Mouse (Mus musculus) cerebellum, adult 9-10 months (tissue): Measurements from ENCODE around the gene Atp8b2.

ENCODE experiments used
- DNase-seq: peaks from one replicate; pipeline ENCODE4 v3.0.0; 2022

The Atp8b2 gene

DNA sequence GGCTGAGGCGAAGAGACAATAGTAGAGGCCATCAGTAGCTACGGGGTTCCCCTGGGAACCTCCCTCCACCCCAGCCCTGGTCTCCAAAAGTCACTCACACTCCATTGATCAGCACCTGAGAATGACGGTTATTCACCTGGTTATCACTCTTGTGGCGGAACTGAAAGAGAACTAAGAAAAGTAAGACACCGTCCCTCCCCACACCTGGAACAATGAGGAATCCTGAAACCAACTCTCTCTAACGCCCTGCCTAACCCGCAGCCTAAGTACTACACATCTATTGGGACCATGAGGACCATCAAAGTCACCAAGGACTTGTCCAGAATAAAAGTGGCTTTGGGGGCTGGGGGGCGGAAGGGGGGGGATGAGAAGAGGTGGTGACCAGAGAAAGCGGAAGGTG, 5.4 kb downstream of the Atp8b2 start:
- DNase-seq, result no peak

GRCm38 (mm10) chr3:89956177-89956971, 6.9 kb downstream of the Atp8b2 start:
- DNase-seq, result no peak

GRCm38 (mm10) chr3:89953420-89953819, 9.9 kb downstream of the Atp8b2 start:
- peak; percentile 80 for DNase-seq

DNA sequence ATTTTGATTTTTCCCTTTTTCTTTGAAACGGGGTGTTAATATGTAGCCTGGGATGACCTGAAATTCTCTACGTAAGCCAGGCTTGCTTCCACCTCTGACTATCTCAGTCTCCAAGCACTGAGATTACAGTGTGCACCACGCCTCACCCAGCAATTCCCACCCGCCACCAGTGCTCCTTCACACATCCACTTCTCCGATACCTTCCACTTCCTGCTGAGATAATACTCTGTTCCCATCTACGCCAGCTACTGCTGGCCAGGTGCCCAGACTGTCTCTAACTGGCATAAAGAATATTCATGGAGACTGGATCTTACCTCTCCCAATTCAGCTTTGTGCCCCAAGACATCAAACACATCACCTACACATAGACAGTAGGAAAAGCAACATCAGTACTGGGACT, 14.7 kb downstream of the Atp8b2 start:
- peak; percentile 62 for DNase-seq

- DNase-seq, result no peak
These were observed 15.3 kb downstream of the Atp8b2 start for GRCm38 (mm10) chr3:89948021-89948420.

GRCm38 (mm10) chr3:89945026-89945425, 18.3 kb downstream of the Atp8b2 start:
- no peak for DNase-seq

- no peak for DNase-seq
These were observed 20.4 kb downstream of the Atp8b2 start for GRCm38 (mm10) chr3:89942894-89943293.

- no peak for DNase-seq
These were observed 26.8 kb downstream of the Atp8b2 start for GRCm38 (mm10) chr3:89936495-89936894.

- no peak for DNase-seq
These were observed 30.4 kb downstream of the Atp8b2 start for GRCm38 (mm10) chr3:89932925-89933324.

DNA sequence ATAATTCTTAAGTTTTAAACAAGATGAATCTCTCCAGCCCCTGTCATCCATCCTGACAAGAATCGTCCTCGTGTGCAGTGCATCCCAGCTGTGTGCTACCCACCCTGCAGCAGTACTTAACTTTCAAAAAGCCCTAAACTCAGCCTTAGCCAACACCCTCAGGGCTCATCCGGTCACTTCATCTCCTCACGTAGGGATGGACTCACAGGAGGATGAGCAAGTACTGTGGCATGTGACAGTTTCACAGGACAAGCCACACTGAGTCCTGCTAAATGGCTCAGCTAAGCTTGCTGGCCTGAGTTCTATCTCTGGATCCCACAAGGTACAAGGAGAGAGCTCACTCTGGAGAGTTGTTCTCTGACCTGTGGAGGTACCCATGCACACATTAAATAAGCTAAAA, 34.4 kb downstream of the Atp8b2 start:
- DNase-seq, result no peak

DNA sequence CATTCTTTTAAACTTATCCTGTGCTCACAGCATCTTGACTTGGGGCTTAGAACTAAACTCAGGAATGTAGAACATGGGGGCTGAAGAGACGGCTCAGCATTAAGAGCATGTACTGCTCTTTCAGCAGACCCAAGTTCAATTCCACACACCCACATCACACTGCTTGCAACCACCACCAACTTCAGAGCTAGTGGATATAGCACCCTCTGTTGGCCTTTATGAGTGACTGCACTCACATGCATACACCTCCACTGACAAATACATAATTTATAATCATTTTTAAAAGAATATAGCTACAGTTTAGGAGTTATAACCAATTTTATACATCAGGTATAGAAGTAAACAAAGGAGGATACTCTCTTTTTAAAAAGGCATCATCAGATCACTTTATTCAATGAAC, 36.9 kb downstream of the Atp8b2 start:
- DNase-seq, result no peak

DNA sequence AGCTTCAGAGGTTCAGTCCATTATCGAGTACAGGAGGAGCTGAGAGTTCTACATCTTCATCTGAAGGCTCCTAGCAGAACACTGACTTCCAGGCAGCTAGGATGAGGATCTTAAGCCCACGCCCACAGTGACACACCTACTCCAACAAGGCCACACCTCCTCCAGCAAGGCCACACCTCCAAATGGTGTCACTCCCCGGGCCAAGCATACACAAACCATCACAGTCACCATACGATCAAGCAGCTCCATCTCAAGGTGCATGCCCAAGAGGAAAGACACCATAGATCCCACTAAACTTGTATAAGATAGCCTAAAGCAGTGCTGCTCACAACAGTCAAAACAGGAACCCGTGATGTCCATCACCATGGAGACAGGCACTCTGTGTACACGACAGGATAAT, 42.6 kb downstream of the Atp8b2 start:
- DNase-seq, result no peak

DNA sequence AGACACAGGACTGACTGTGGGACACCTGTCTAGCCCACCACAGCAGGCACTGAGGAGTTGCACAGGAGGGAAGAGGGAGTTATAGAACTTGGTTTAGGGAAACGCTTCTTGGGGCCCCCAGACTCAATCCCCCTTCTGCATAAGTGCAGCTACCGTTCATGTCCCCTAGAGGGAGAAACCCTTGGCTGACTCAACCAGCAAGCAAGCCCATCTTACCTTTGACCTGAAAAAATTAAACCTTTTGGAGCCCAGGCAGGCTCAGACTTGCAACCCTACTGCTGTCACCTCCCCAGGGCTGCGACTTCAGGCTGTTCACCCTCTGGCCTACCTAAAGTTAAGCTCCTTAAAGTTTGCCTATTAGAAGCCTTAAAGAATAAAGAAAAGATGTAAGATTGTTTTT, 45.9 kb downstream of the Atp8b2 start:
- DNase-seq, result no peak

DNA sequence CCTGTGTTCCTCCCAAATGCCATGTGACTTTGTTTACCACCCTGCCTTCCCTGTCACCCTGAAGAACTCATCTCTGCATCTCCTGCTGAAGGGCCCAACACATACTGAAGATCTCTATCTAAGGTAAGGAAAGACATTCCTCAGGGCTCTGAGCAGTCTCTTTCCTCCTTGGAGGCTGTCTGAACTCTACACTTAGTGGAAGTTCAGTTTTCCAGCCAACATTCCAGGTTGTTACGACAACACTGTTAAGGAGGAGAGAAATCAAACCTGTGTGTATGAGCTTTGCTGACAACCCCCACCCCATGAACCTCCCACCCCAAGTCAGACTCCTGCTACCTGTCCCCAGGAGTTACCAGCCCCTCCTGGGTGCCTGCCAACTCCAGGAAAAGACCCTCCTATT, 46.7 kb downstream of the Atp8b2 start:
- no peak for DNase-seq

DNA sequence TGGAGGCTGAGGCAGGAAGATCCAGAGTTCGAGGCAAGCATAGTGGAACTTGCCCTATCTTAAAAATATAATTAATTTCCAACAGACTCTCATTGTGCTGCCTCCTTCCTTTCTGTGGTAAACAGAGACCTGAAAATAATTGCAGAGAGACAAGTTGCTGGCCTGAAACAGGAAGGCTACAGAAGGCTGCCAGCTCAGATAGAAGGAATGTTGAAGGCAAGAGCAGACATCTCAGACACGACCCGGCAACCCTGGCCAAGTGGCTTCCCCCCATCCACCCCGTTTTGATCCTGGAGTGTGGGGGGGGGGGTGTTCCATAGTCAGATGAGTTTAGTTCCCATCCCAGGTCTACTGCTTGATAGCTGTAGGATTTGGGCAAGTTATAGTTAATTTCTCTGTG, 48.6 kb downstream of the Atp8b2 start:
- no peak for DNase-seq

DNA sequence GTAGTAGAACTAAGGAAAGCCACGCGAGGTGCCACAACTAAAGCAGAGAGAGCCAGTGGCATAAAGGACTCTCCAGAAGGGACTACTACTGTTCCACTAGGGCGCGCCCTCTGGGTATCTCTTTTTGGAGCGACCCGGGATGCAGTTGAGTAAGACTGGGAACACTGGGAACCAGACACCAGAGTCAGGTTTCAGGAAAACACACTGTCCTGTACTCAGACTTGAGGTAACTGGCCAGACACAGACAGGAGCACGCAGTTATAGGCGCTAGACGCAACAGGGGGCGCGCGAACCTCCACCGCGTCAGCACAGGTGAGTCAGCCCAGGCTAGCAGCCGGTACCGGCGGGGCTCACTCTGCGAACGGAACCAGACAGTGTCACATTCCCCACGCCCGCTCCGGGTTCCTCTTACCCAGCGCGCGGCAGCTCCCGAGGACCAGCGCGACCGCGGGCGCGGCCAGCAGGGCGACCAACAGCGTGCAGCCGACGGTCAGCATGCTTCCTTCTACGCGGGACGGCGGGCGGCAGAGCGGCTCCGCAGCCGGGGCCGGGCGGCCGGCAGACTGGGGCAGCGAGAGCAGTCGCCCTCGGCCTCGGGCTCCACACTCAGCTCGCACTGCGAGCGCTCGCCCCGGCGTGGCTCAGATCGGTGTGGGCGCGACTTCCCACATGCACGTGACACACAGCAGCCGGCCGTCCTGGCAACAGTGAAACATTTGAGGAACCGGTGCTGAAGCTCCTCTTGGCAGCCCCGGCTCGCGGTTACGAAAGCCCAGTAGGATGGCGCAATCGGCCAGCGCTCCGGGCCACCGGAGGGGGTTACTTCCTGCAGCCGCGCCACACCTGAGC, 50.5 kb downstream of the Atp8b2 start, which contains the start of gene Il6ra:
Il6ra (minus strand) TSS at position 654 of the 849 bp plus-strand sequence.
- peak; percentile 49 for DNase-seq

- DNase-seq, result peak; percentile 4
These were observed 51.2 kb downstream of the Atp8b2 start for GRCm38 (mm10) chr3:89912108-89912542.

DNA sequence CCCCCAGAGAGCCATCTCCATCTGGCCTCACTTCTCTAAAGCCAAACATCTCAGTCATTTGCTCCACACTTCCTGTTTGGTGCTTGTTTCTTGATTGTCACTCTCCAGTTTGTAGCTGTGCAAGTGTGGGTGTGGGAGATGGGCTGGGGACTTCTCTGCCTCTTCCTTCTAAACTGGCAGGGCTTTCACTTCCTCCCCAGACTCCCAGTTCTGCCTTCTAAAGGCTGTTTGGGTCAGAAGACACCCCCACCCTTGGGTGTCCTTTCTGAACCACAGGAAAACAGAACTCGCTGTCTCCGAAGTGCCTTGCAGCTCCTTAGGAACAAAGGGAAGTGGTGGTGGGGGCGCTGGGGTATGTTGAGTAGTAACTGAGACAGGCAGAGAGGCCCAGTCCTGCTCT, 52.1 kb downstream of the Atp8b2 start:
- DNase-seq, result no peak

- DNase-seq, result no peak
These were observed 53.4 kb downstream of the Atp8b2 start for GRCm38 (mm10) chr3:89909703-89910542.

GRCm38 (mm10) chr3:89908836-89909235, 54.5 kb downstream of the Atp8b2 start:
- DNase-seq, result no peak

DNA sequence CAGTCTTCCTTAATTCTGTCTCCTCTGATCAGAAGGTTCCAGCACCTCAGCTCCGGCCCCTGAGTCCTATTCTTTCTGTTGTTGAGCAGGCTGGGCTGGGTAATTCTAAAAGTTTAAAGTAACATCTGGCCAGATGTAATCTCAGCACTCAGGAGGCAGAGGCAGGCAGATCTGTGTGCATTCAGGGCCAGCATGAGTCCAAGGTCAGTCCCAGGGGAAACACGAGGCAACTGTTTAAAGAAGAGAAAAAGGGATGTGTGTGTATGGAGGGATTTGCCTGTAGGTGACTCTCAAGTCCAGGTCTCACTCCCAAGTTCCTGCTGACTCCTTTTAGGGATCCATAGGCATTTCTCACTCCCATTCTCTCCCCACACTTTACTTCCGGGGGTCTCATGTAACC, 55.5 kb downstream of the Atp8b2 start:
- DNase-seq, result no peak

DNA sequence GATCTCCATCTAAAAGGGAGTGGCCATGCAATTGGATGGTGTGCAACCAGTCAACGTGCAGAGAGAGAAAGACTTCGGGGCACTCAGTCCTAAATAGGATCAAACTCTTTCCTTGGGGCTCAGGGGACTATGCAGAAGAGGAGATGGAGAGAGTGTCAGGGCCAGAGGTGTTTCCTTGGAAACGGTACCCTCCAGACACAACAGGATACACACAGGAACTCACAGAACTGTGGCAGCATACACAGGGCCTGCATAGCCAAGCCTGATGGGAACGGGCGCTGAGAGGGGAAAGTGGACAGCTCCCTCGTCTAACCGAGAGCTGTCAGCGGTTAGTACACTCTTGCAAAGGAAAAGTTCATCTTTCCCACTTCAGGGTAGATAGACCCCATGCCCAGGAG, 63.8 kb downstream of the Atp8b2 start:
- DNase-seq, result no peak

- no peak for DNase-seq
These were observed 64.3 kb downstream of the Atp8b2 start for GRCm38 (mm10) chr3:89898870-89899510.
